Mouse (Mus musculus) WW6 (cell line): ENCODE measurements around the gene Gm20431.

Experiments
- DNase-seq: peaks from one replicate; pipeline ENCODE4 v3.0.0-alpha.2; 2013; ENCODE audit warnings: low read depth, low spot score

Gene Gm20431

GRCm38 (mm10) chr2:167661270-167662203, at the start of gene Gm20431:
TSS of gene Gm20431 (minus strand) at chr2:167661496.
- DNase-seq = no peak

GRCm38 (mm10) chr2:167710574-167710973, 49.3 kb upstream of the Gm20431 start:
- no peak for DNase-seq

GRCm38 (mm10) chr2:167709969-167710368, 48.7 kb upstream of the Gm20431 start:
- no peak for DNase-seq

GRCm38 (mm10) chr2:167708373-167708772, 47.1 kb upstream of the Gm20431 start:
- no peak for DNase-seq

- DNase-seq = no peak
Observed at GRCm38 (mm10) chr2:167706183-167706939, 45.1 kb upstream of the Gm20431 start.

GRCm38 (mm10) chr2:167704409-167704808, 43.1 kb upstream of the Gm20431 start:
- no peak for DNase-seq

- DNase-seq = no peak
Observed at GRCm38 (mm10) chr2:167702126-167702525, 40.8 kb upstream of the Gm20431 start.

GRCm38 (mm10) chr2:167701472-167701871, 40.2 kb upstream of the Gm20431 start:
- no peak for DNase-seq

- no peak for DNase-seq
Observed at GRCm38 (mm10) chr2:167700018-167700417, 38.7 kb upstream of the Gm20431 start.

GRCm38 (mm10) chr2:167697902-167698301, 36.6 kb upstream of the Gm20431 start:
- no peak for DNase-seq

GRCm38 (mm10) chr2:167696143-167696542, 34.8 kb upstream of the Gm20431 start:
- no peak for DNase-seq

- DNase-seq = no peak
Observed at GRCm38 (mm10) chr2:167695491-167695890, 34.2 kb upstream of the Gm20431 start.

GRCm38 (mm10) chr2:167694963-167695362, 33.7 kb upstream of the Gm20431 start:
- no peak for DNase-seq

GRCm38 (mm10) chr2:167694244-167694643, 32.9 kb upstream of the Gm20431 start:
- no peak for DNase-seq

GRCm38 (mm10) chr2:167693540-167693939, 32.2 kb upstream of the Gm20431 start:
- DNase-seq = no peak

GRCm38 (mm10) chr2:167692831-167693230, 31.5 kb upstream of the Gm20431 start:
- no peak for DNase-seq

- DNase-seq = no peak
Observed at GRCm38 (mm10) chr2:167691871-167692661, 30.8 kb upstream of the Gm20431 start.

- no peak for DNase-seq
Observed at GRCm38 (mm10) chr2:167691410-167691809, 30.1 kb upstream of the Gm20431 start.

GRCm38 (mm10) chr2:167690962-167691311, 29.6 kb upstream of the Gm20431 start:
- DNase-seq = no peak

- no peak for DNase-seq
Observed at GRCm38 (mm10) chr2:167690219-167690961, 29.1 kb upstream of the Gm20431 start.
